Mouse (Mus musculus): ENCODE data around the gene Maff. TPM values are rescaled to one million over a fixed set of nuclear protein-coding genes. Genes with fewer than 3 reads are reported as not detected.

Gene Maff
- total RNA-seq, 2 experiments from 2014 or later = 1.6 to 3.2 TPM

GRCm38 (mm10) chr15:79335061-79335655 is 11.3 kb upstream of the Maff start:
- no peak overlapping the region for H3K27ac ChIP-seq
- no peak overlapping the region for H3K4me3 ChIP-seq
- intact Hi-C loops (cut with DNase I) = no loop called here
- TF ChIP-seq CTCF (IDR thresholded peaks at IDR 0.05) = no peak
- no peak for DNase-seq (ENCODE audit: extremely low spot score in 1 of 2, low spot score in 2 of 2)

GRCm38 (mm10) chr15:79338978-79339377 is 7.4 kb upstream of the Maff start:
- H3K27ac ChIP-seq = no peak overlapping the region
- DNase-seq (ENCODE audit: extremely low spot score in 1 of 2, low spot score in 2 of 2) = no peak
- intact Hi-C loops (cut with DNase I) = no loop called here
- no peak for TF ChIP-seq CTCF (IDR thresholded peaks at IDR 0.05)
- no peak overlapping the region for H3K4me3 ChIP-seq

GRCm38 (mm10) chr15:79342641-79343337 is 3.6 kb upstream of the Maff start:
- TF ChIP-seq CTCF (IDR thresholded peaks at IDR 0.05) = no peak
- H3K4me3 ChIP-seq = no peak overlapping the region
- intact Hi-C loops (cut with DNase I) = no loop called here
- DNase-seq (ENCODE audit: extremely low spot score in 1 of 2, low spot score in 2 of 2) = no peak
- no peak overlapping the region for H3K27ac ChIP-seq

- TF ChIP-seq CTCF (IDR thresholded peaks at IDR 0.05) = no peak
- no peak overlapping the region for H3K27ac ChIP-seq
- DNase-seq (ENCODE audit: extremely low spot score in 1 of 2, low spot score in 2 of 2) = no peak
- intact Hi-C loops (cut with DNase I) = no loop called here
- H3K4me3 ChIP-seq = no peak overlapping the region
Measured at GRCm38 (mm10) chr15:79344627-79345026, 1.8 kb upstream of the Maff start.

- intact Hi-C loops (cut with DNase I) = no loop called here
- peak overlapping the region; percentile 68 for H3K27ac ChIP-seq
Measured at GRCm38 (mm10) chr15:79347165-79347844, 884 bp downstream of the Maff start.

GRCm38 (mm10) chr15:79347845-79348506 is 1.6 kb downstream of the Maff start:
- DNase-seq (ENCODE audit: extremely low spot score in 1 of 2, low spot score in 2 of 2) = peak in 1 of 2 experiments; percentile 38
- peak overlapping the region; percentile 68 for H3K27ac ChIP-seq

More at GRCm38 (mm10) chr15:79347165-79347844, 884 bp downstream of the Maff start:
- TF ChIP-seq CTCF (IDR thresholded peaks at IDR 0.05) = no peak; the same call in 1 of the 2 replicates
- DNase-seq (ENCODE audit: extremely low spot score in 1 of 2, low spot score in 2 of 2) = peak; percentile 84 to 86
- peak overlapping the region; percentile 79 for H3K4me3 ChIP-seq

GRCm38 (mm10) chr15:79348651-79349050 is 2.2 kb downstream of the Maff start:
- DNase-seq (ENCODE audit: extremely low spot score in 1 of 2, low spot score in 2 of 2) = no peak
- H3K27ac ChIP-seq = no peak overlapping the region
- no peak for TF ChIP-seq CTCF (IDR thresholded peaks at IDR 0.05)
- intact Hi-C loops (cut with DNase I) = no loop called here
- peak overlapping the region; percentile 79 for H3K4me3 ChIP-seq

More at GRCm38 (mm10) chr15:79347845-79348506, 1.6 kb downstream of the Maff start:
- intact Hi-C loops (cut with DNase I) = no loop called here
- TF ChIP-seq CTCF (IDR thresholded peaks at IDR 0.05) = peak; percentile 18
- peak overlapping the region; percentile 79 for H3K4me3 ChIP-seq

GRCm38 (mm10) chr15:79350866-79351265 is 4.4 kb downstream of the Maff start:
- DNase-seq (ENCODE audit: extremely low spot score in 1 of 2, low spot score in 2 of 2) = no peak
- intact Hi-C loops (cut with DNase I) = no loop called here
- TF ChIP-seq CTCF (IDR thresholded peaks at IDR 0.05) = no peak
- no peak overlapping the region for H3K27ac ChIP-seq
- no peak overlapping the region for H3K4me3 ChIP-seq

- no peak for TF ChIP-seq CTCF (IDR thresholded peaks at IDR 0.05)
- intact Hi-C loops (cut with DNase I) = no loop called here
Measured at GRCm38 (mm10) chr15:79351331-79351767, 4.9 kb downstream of the Maff start.

GRCm38 (mm10) chr15:79352479-79352878 is 6.1 kb downstream of the Maff start:
- DNase-seq (ENCODE audit: extremely low spot score in 1 of 2, low spot score in 2 of 2) = no peak
- intact Hi-C loops (cut with DNase I) = no loop called here
- Histone ChIP-seq H3K4me3 (no peak overlapping the region), H3K27ac (no peak overlapping the region)
- TF ChIP-seq CTCF (IDR thresholded peaks at IDR 0.05) = no peak

More at GRCm38 (mm10) chr15:79351331-79351767, 4.9 kb downstream of the Maff start:
- DNase-seq (ENCODE audit: extremely low spot score in 1 of 2, low spot score in 2 of 2) = no peak
- no peak overlapping the region for H3K4me3 ChIP-seq
- no peak overlapping the region for H3K27ac ChIP-seq

- intact Hi-C loops (cut with DNase I) = no loop called here
- DNase-seq (ENCODE audit: extremely low spot score in 1 of 2, low spot score in 2 of 2) = no peak
- Histone ChIP-seq H3K27ac (no peak overlapping the region), H3K4me3 (no peak overlapping the region)
- TF ChIP-seq CTCF (IDR thresholded peaks at IDR 0.05) = no peak
Measured at GRCm38 (mm10) chr15:79353690-79354305, 7.4 kb downstream of the Maff start.

Data from left cerebral cortex, adult 2 months (tissue).